In the genomic region with DNA sequence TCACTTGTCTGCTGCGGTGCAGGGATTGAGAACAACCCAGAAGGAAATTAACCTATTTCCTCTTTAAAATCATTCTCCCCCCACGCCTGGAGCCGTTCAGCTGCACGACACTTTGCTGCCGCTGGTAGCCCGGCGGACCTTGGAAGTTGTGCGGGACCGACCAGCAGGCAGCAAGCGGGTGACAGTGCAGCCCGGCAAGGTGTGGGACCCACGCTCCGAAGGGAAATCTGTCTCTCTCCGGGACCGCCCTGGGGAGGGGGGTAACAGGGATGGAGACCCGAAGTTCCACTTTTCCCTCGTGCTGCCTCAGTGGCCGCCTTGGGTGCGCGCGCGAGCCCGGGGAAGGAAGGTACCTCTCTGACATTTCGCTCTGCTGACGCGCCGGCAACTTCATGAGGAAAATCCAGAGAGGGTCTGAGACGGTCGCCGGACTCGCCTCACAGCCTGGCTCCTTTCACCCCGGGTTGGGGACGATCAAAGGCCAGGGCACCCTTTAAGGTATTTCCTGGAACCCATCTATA, we compare ENCODE assay signal across 8 mouse cellular contexts. TPM values are rescaled to one million over a fixed set of nuclear protein-coding genes. Genes with fewer than 3 reads are reported as not detected.
DNase-seq lines count a peak whose midpoint lies in the region; ATAC-seq and TF ChIP-seq lines count a peak whose summit lies in the region.

No protein-coding gene starts in this region.

- no peak for ATAC-seq in G1E (ENCODE audit: extremely low read depth, insufficient number of reproducible peaks, low FRiP score, poor library complexity, severe bottlenecking)
- ATAC-seq in heart, embryonic 14.5 days (ENCODE audit: insufficient number of reproducible peaks, insufficient read depth, low FRiP score, low read depth): no peak
- ATAC-seq in midbrain, embryonic 12.5 days (ENCODE audit: low FRiP score, low read depth): no peak

- TF ChIP-seq POLR2A in spleen, adult 2 months (IDR thresholded peaks at IDR 0.05; ENCODE audit: low read depth, low read length): no peak

- peak overlapping the region; percentile 83 for H3K9ac ChIP-seq in heart, embryonic 14.5 days (ENCODE audit: low read length)
- H3K9ac ChIP-seq in midbrain, embryonic 12.5 days (replicated peaks): peak overlapping the region; percentile 94

- H3K9me3 ChIP-seq in G1E (replicated peaks): no peaks in the 10 kb centered on the region
- H3K9me3 ChIP-seq in heart, embryonic 14.5 days (ENCODE audit: control insufficient read depth, low read length): no peaks in the 10 kb centered on the region
- no peaks in the 10 kb centered on the region for H3K9me3 ChIP-seq in midbrain, embryonic 12.5 days

- peak overlapping the region; percentile 94 for H3K4me2 ChIP-seq in heart, embryonic 14.5 days (ENCODE audit: low read length)
- peak overlapping the region; percentile 83 for H3K4me2 ChIP-seq in midbrain, embryonic 12.5 days (replicated peaks)

- peaks cover 40% of the 10 kb centered on the region for H3K36me3 ChIP-seq in G1E (replicated peaks)
- H3K36me3 ChIP-seq in heart, embryonic 14.5 days (ENCODE audit: control insufficient read depth, insufficient read depth, low read length): no peaks in the 10 kb centered on the region
- H3K36me3 ChIP-seq in midbrain, embryonic 12.5 days: no peaks in the 10 kb centered on the region
- no peaks in the 10 kb centered on the region for H3K36me3 ChIP-seq in spleen, adult 2 months (ENCODE audit: control insufficient read depth, insufficient read depth, low read length)

- peak; percentile 71 for DNase-seq in A20 (ENCODE audit: low read depth, low spot score)
- DNase-seq in G1E (ENCODE audit: low spot score): no peak
- peak; percentile 76 for DNase-seq in embryo, embryonic 11 days
- DNase-seq in left cerebral cortex, postnatal 4 days: peak; percentile 35
- DNase-seq in spleen, adult 2 months (ENCODE audit: low read depth in 1 of 2, low spot score in 2 of 2): peak in 1 of 2 experiments; percentile 34
- no peak for DNase-seq in frontal cortex, postnatal 36 days (ENCODE audit: low spot score in 2 of 2)

- H3K4me1 ChIP-seq in G1E (ENCODE audit: insufficient read depth, low read depth, low read length): peaks cover 70% of the 10 kb centered on the region
- peaks cover 9 to 16% of the 10 kb centered on the region in 2 experiments; a peak in 3 of 4 replicates for H3K4me1 ChIP-seq in heart, embryonic 14.5 days (ENCODE audit: control insufficient read depth in 2 of 2, insufficient read depth in 2 of 2, low read length in 2 of 2)
- H3K4me1 ChIP-seq in midbrain, embryonic 12.5 days: peaks cover 38% of the 10 kb centered on the region
- peaks cover 13% of the 10 kb centered on the region; the same call in 1 of the 2 replicates for H3K4me1 ChIP-seq in spleen, adult 2 months (ENCODE audit: control insufficient read depth, insufficient read depth, insufficient read length)

- H3K27me3 ChIP-seq in G1E (ENCODE audit: insufficient read depth, low read length): no peaks in the 10 kb centered on the region
- H3K27me3 ChIP-seq in heart, embryonic 14.5 days (ENCODE audit: control insufficient read depth, insufficient read depth, low read length): no peaks in the 10 kb centered on the region
- H3K27me3 ChIP-seq in midbrain, embryonic 12.5 days: peaks cover 18% of the 10 kb centered on the region
- H3K27me3 ChIP-seq in spleen, adult 2 months (ENCODE audit: control insufficient read depth, insufficient read depth, low read length): no peaks in the 10 kb centered on the region

- H3K4me3 ChIP-seq in G1E (ENCODE audit: low read depth, low read length): peak overlapping the region; percentile 94
- H3K4me3 ChIP-seq in heart, embryonic 14.5 days (ENCODE audit: control insufficient read depth in 1 of 2, insufficient read depth in 1 of 2, low read depth in 1 of 2, low read length in 2 of 2): peak overlapping the region; percentile 73 to 97
- peak overlapping the region; percentile 79 for H3K4me3 ChIP-seq in midbrain, embryonic 12.5 days
- H3K4me3 ChIP-seq in spleen, adult 2 months (ENCODE audit: extremely low read depth, insufficient read depth, insufficient read length): peak overlapping the region; percentile 68

- no peak for TF ChIP-seq CTCF in G1E (IDR thresholded peaks at IDR 0.05; ENCODE audit: low read depth, low read length)
- no peak for TF ChIP-seq CTCF in spleen, adult 2 months (IDR thresholded peaks at IDR 0.05; ENCODE audit: extremely low read depth, insufficient read depth, insufficient read length, insufficient replicate concordance)

- intact Hi-C loops in left cerebral cortex, postnatal 4 days (cut with DNase I): no loop called here

- H3K27ac ChIP-seq in heart, embryonic 14.5 days (replicated peaks in 1 of 2; ENCODE audit: control insufficient read depth in 1 of 2, insufficient read depth in 1 of 2, low read depth in 2 of 2, low read length in 2 of 2): peak overlapping the region; percentile 21 to 83
- no peak overlapping the region for H3K27ac ChIP-seq in midbrain, embryonic 12.5 days (replicated peaks)
- H3K27ac ChIP-seq in spleen, adult 2 months (ENCODE audit: insufficient read depth, low read length): peak overlapping the region; percentile 80

- WGBS in heart, embryonic 14.5 days: under 1% methylated on average over 33 of the region's 33 CpGs
- under 1% methylated on average over 33 of the region's 33 CpGs for WGBS in midbrain, embryonic 12.5 days
- under 1% methylated on average over 33 of the region's 33 CpGs for WGBS in spleen, adult 2 months

RNA-seq across cellular contexts. Expression of a gene that starts 0.9 kb away (rescaled TPM):
- total RNA-seq in G1E (2014; fragmentation: Nextera tagmentation): 6.1 and 8.8 TPM in 2 replicates
- 2.0 and 3.3 TPM in 2 replicates for total RNA-seq in G1E (2017)
- polyA plus RNA-seq in G1E (2012): 0.58 and 1.0 TPM in 2 replicates
- polyA plus RNA-seq in heart, embryonic 14.5 days (2014; fragmentation: Nextera tagmentation; extraction: Ambion mirVana): 3.3 and 3.7 TPM in 2 replicates
- 1 to 10 TPM; 4.8 to 6.0 TPM for total RNA-seq in left cerebral cortex, postnatal 4 days (2021)
- 2.4 and 3.2 TPM in 2 replicates for polyA plus RNA-seq in midbrain, embryonic 12.5 days (2016; fragmentation: Nextera tagmentation; extraction: Ambion mirVana)
- polyA plus RNA-seq in spleen, adult 2 months (2012; rRNA removed): 4.1 and 5.1 TPM in 2 replicates

RNA-seq across cellular contexts. Expression of a gene that starts 1.2 kb away (rescaled TPM):
- total RNA-seq in G1E (2014; fragmentation: Nextera tagmentation) (95.0 and 101 TPM in 2 replicates), G1E (2017) (18.9 and 20.4 TPM in 2 replicates)
- polyA plus RNA-seq in G1E (2012): 32.4 and 37.1 TPM in 2 replicates
- polyA plus RNA-seq in heart, embryonic 14.5 days (2014; fragmentation: Nextera tagmentation; extraction: Ambion mirVana): 7.3 TPM in 2 replicates
- total RNA-seq in left cerebral cortex, postnatal 4 days (2021): 10 to 100 TPM; 13.0 to 13.2 TPM
- polyA plus RNA-seq in midbrain, embryonic 12.5 days (2016; fragmentation: Nextera tagmentation; extraction: Ambion mirVana): 3.3 and 3.5 TPM in 2 replicates
- polyA plus RNA-seq in spleen, adult 2 months (2012; rRNA removed): 7.4 and 9.8 TPM in 2 replicates

RNA-seq across cellular contexts. Expression of a gene that starts 46.5 kb away (rescaled TPM):
- total RNA-seq in G1E (2014; fragmentation: Nextera tagmentation) (106 and 127 TPM in 2 replicates), G1E (2017) (94.9 and 114 TPM in 2 replicates)
- 9.8 and 17.3 TPM in 2 replicates for polyA plus RNA-seq in G1E (2012)
- 38.7 and 39.7 TPM in 2 replicates for polyA plus RNA-seq in heart, embryonic 14.5 days (2014; fragmentation: Nextera tagmentation; extraction: Ambion mirVana)
- total RNA-seq in left cerebral cortex, postnatal 4 days (2021): 100 to 1,000 TPM; 179 to 181 TPM
- polyA plus RNA-seq in midbrain, embryonic 12.5 days (2016; fragmentation: Nextera tagmentation; extraction: Ambion mirVana): 47.0 and 47.1 TPM in 2 replicates
- 14.4 and 16.5 TPM in 2 replicates for polyA plus RNA-seq in spleen, adult 2 months (2012; rRNA removed)

RNA-seq across cellular contexts. Expression of a gene that starts 58.5 kb away (rescaled TPM):
- total RNA-seq in G1E (2014; fragmentation: Nextera tagmentation) (0.63 TPM in 1 of 2 replicates, not detected in the other), G1E (2017) (0.44 and 0.52 TPM in 2 replicates)
- not detected in 2 replicates for polyA plus RNA-seq in G1E (2012)
- not detected in 2 replicates for polyA plus RNA-seq in heart, embryonic 14.5 days (2014; fragmentation: Nextera tagmentation; extraction: Ambion mirVana)
- not detected for total RNA-seq in left cerebral cortex, postnatal 4 days (2021)
- not detected in 2 replicates for polyA plus RNA-seq in midbrain, embryonic 12.5 days (2016; fragmentation: Nextera tagmentation; extraction: Ambion mirVana)
- not detected in 2 replicates for polyA plus RNA-seq in spleen, adult 2 months (2012; rRNA removed)

Comparison
In these comparisons a context has a peak if more than half of its experiments do, and no peak if none do; other contexts are left out.
1. DNase-seq: peak in A20 (single experiment), embryo, embryonic 11 days (single experiment) and left cerebral cortex, postnatal 4 days (single experiment); none in G1E (single experiment) and frontal cortex, postnatal 36 days (0 of 2).
2. Peak in every context shown above with its lines, with median percentiles within 50 percentile points of each other: H3K4me3 ChIP-seq.